Mouse (Mus musculus): ENCODE data around the gene Kdm5b. TPM values are rescaled to one million over a fixed set of nuclear protein-coding genes. Genes with fewer than 3 reads are reported as not detected.

Kdm5b gene
- total RNA-seq, 2 experiments from 2014 or later = 64.0 to 65.5 TPM

GRCm38 (mm10) chr1:134645408-134646200 is 85.6 kb downstream of the Kdm5b start:
- no peak for DNase-seq (ENCODE audit: low spot score in 2 of 2)

GRCm38 (mm10) chr1:134646261-134646962 is 86.4 kb downstream of the Kdm5b start, which contains the start of gene Syt2:
Syt2 (plus strand) TSS chr1:134646677.
- DNase-seq (ENCODE audit: low spot score in 2 of 2) = no peak

GRCm38 (mm10) chr1:134646963-134647282 is 87.0 kb downstream of the Kdm5b start:
- no peak for DNase-seq (ENCODE audit: low spot score in 2 of 2)

- no peak for DNase-seq (ENCODE audit: low spot score in 2 of 2)
Measured at GRCm38 (mm10) chr1:134647591-134647990, 87.6 kb downstream of the Kdm5b start.

GRCm38 (mm10) chr1:134650816-134651215 is 90.8 kb downstream of the Kdm5b start:
- DNase-seq (ENCODE audit: low spot score in 2 of 2) = no peak

- DNase-seq (ENCODE audit: low spot score in 2 of 2) = no peak
Measured at GRCm38 (mm10) chr1:134651268-134651850, 91.4 kb downstream of the Kdm5b start.

GRCm38 (mm10) chr1:134651851-134652398 is 92.0 kb downstream of the Kdm5b start:
- DNase-seq (ENCODE audit: low spot score in 2 of 2) = no peak

GRCm38 (mm10) chr1:134653603-134654257 is 93.8 kb downstream of the Kdm5b start:
- DNase-seq (ENCODE audit: low spot score in 2 of 2) = no peak

GRCm38 (mm10) chr1:134658841-134659240 is 98.9 kb downstream of the Kdm5b start:
- DNase-seq (ENCODE audit: low spot score in 2 of 2) = no peak

- no peak for DNase-seq (ENCODE audit: low spot score in 2 of 2)
Measured at GRCm38 (mm10) chr1:134660163-134660562, 100.2 kb downstream of the Kdm5b start.

- no peak for DNase-seq (ENCODE audit: low spot score in 2 of 2)
Measured at GRCm38 (mm10) chr1:134671234-134672070, 111.5 kb downstream of the Kdm5b start.

GRCm38 (mm10) chr1:134674312-134674711 is 114.3 kb downstream of the Kdm5b start:
- DNase-seq (ENCODE audit: low spot score in 2 of 2) = no peak

GRCm38 (mm10) chr1:134679445-134679844 is 119.5 kb downstream of the Kdm5b start:
- no peak for DNase-seq (ENCODE audit: low spot score in 2 of 2)

GRCm38 (mm10) chr1:134680617-134681016 is 120.6 kb downstream of the Kdm5b start:
- DNase-seq (ENCODE audit: low spot score in 2 of 2) = no peak

GRCm38 (mm10) chr1:134682460-134682859 is 122.5 kb downstream of the Kdm5b start:
- no peak for DNase-seq (ENCODE audit: low spot score in 2 of 2)

Other genes starting within 250 kb of the Kdm5b start
- 1 to 10 TPM; 2.9 to 3.5 TPM for gene Ppfia4, start 227.2 kb upstream of the Kdm5b start, total RNA-seq (2021)
- 10 to 100 TPM; 53.9 to 60.4 TPM for gene Tmem183a, start 198.2 kb upstream of the Kdm5b start, total RNA-seq (2021)
- gene 4933406M09Rik, start 174.2 kb upstream of the Kdm5b start, total RNA-seq (2021) = not detected
- 10 to 100 TPM; 27.0 to 28.8 TPM for gene Cyb5r1, start 154.6 kb upstream of the Kdm5b start, total RNA-seq (2021)
- 100 to 1,000 TPM; 108 to 109 TPM for gene Adipor1, start 144.8 kb upstream of the Kdm5b start, total RNA-seq (2021)
- gene Klhl12, start 104.6 kb upstream of the Kdm5b start, total RNA-seq (2021) = 10 to 100 TPM; 25.4 to 26.5 TPM
- gene Rabif, start 65.5 kb upstream of the Kdm5b start, total RNA-seq (2021) = 10 to 100 TPM; 28.7 to 29.6 TPM
- gene Mgat4e, start 10.5 kb upstream of the Kdm5b start, total RNA-seq (2021) = not detected
- 1 to 10 TPM; 1.5 to 2.9 TPM for gene Syt2, start 86.5 kb downstream of the Kdm5b start, total RNA-seq (2021)